Mouse (Mus musculus) embryo, embryonic 10.5 days (tissue): ENCODE results near the gene Ctrl.
"Not testable (repeated sequence)": the region's sequence is repeated elsewhere in the genome, so short reads cannot be mapped to it uniquely, and the experiment has no call there.

Experiments
- DNase-seq: peaks from one replicate; pipeline ENCODE4 v3.0.0-alpha.2; 2015; ENCODE audit warnings: low spot score

Ctrl gene

DNA sequence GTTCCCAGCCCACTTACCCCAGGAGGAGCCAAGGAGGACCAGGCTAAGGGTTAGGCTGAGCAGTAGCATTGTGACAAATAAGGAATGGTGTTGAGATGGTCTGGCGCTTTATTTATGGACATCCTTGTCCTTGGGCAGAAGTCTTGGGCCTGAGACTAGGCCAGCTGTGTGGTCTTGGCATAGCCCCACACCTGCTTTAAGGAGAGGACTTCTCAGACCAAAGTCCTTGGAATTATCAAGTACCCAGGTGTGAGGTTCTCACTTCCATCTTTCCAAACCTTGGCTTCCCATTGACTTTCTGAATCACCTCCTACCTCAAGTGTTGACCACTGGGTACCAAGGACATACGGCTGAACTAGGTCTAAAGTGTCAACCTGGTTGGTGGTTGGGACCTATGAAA, at the start of gene Ctrl:
Gene Ctrl, minus strand, starts transcription at position 101 of the 400 bp plus-strand sequence.
- no peak for DNase-seq

DNA sequence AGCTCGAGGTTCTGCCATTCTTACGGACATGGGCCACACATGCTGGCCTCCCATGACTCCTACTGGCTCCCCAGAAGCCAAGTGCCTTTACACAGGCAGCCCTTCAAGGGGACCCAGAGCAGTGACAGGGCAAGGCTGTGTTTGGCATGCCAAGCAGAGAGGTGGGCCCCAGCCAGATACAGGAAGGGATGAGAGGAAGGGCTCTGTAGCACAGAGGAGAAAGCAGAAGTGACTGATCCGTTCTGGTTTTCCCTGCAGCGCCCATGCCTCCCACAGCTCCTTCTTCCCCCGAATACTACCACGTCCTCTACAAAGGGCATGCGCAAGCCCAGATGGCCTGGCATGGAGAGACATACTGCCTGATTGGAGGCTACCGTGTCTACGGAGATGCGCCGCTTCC, 49.7 kb upstream of the Ctrl start:
- DNase-seq = not testable (repeated sequence)

DNA sequence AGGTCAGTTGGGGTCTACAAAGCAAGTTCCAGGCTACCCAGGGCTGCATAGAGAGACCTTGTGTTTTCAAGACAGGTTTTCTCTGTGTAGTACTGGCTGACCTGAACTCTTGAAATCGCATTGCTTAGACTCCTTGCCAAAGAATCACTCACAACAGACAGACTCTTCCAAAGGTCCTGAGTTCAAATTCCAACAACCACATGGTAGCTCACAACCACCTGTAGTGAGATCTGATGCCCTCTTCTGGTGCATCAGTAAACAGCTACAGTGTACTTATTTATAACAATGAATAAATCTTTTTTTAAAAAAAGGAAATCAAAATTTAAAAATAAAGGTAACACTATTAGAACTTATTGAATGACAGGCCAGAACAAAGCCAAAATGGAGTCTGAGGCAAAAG, 47.5 kb upstream of the Ctrl start:
- DNase-seq = no peak

DNA sequence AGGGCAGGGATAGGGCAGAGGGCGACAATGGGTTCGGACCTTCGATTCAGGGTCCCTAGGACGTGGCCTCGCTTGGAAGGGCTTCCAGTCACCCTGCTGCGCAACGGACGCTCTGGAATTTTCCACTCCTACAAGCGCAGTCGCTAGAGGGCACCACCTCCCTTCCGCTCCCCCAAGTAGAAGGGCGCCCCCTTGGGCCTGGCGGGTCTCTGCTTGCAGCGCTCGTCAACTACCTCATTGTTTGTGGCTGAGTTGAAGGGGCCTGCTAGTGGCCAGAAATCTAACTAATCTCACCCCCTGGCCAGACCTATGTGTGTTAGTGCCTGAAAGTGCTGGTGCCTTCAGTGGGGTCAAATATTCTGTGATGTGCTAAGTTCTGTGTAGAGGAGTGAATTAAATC, 45.7 kb upstream of the Ctrl start, which contains the start of gene Dpep3:
Gene Dpep3, minus strand, starts transcription at position 105 of the 400 bp plus-strand sequence.
- DNase-seq = no peak

DNA sequence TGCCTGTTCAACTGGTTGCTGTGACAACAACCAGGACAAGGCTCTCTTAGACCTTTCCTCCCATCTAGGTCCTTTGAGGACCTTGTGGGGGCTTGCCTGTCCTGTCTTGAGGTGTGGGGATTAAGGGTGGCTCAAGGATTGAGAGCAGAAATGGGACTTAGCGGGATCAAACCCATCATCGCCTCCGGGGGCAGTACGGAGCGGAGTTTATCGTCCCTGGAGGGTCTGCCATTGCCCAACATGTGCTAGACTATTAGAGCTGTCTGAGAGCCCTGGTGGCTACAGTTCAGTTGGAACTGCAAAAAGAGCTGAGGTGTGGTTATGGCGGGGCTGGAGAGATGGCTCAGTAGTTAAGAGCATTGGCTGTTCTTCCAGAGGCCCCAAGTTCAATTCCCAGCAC, 41.7 kb upstream of the Ctrl start:
- DNase-seq = peak; percentile 17

DNA sequence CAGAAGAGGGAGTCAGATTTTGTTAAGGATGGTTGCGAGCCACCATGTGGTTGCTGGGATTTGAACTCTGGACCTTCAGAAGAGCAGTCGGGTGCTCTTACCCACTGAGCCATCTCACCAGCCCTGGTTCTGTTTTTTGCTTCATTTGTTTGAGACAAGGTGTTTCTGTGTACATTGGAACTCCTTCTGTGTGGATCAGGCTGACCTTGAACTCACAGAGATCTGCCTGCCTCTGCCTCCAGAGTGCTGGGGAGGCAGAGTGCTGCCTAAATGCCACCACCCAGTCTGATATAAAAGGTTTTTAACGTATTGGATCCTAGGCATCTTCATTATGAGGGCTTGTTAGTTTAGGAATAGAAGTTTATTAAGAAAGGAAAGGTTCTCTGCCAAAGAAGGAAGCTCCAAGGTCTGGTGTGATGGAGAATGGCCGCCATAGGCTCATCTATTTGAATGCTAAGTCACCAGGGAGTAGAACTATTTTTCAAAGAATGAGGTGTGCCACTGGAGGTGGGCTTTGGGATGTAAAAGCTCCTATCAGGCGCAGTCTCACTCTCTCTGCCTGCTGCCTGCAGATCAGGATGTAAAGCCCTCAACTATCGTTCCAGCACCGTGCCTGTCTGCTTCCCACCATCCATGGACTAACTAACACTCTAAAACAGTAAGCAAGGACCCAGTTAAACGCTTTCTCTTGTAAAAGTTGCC, 37.5 kb upstream of the Ctrl start:
- no peak for DNase-seq

DNA sequence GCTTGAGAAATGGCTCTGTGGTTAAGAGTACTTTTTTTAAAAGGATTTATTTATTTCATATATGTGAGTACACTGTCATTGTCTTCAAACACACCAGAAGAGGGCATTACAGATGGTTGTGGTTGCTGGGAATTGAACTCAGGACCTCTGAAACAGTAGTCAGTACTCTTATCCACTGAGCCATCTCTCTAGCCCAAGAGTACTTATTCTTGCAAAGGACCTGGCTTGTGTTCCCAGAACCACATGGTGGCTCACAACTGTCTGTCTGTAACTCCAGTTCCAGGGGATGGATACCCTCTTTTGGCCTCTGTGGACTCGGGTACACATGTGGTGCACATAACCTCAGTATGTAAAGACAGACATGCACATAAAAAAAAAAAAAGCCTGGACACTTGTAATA, 35.7 kb upstream of the Ctrl start:
- DNase-seq = no peak

DNA sequence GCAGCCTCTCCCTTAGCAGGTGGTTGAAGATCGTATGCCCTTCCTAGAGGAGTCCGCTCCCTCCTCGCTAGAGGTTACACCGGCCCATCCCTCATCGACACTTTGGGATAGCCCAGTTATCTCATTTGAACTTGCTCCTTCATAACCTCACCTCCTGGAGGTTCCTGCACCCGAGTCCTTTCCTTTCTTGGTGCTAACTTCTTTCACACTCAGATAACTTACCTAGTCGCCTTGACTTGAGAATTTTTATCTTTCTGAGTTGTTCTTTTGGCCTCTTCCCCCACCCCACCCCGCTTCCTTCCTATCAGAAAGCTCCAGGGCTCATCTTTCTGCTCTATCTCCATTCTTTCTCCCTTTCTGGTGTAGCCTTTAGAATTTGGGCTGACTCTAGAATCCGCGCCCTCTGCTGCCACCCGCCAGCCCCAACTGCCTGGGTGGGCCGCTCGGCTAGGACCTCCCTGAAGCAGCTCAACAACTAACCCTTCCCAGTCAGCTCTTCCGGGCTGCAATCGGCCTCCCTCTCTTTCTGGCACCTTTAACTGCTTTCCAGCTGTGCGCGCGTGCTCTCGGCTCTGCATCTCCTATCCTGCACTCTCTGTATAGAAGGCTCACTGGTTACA, 33.1 kb upstream of the Ctrl start:
- peak; percentile 63 for DNase-seq

DNA sequence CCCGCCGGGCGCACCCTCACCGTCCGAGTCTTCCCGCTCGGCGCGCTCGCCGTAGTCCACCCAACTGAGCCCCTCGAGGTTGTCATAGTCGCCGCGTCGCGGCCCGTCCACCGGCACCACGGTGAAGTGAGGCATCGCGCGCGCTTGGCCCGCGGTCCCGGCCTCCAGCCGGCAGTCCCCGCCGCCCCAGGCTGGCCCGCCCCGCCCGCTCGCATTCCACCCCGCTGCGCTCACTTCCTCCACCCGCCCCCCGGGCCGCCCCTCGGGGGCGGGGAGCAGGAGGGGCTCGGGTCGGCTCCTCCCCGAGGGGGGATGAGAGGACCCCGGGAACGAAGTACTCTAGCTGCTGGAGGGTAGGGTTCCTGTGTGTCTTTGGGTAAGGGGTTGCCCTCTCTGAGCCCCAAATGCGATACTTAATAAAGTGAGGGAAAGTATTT, 32.3 kb upstream of the Ctrl start, which contains the start of gene Slc12a4:
Gene Slc12a4, minus strand, starts transcription at position 193 of the 437 bp plus-strand sequence.
- DNase-seq = peak; percentile 87

DNA sequence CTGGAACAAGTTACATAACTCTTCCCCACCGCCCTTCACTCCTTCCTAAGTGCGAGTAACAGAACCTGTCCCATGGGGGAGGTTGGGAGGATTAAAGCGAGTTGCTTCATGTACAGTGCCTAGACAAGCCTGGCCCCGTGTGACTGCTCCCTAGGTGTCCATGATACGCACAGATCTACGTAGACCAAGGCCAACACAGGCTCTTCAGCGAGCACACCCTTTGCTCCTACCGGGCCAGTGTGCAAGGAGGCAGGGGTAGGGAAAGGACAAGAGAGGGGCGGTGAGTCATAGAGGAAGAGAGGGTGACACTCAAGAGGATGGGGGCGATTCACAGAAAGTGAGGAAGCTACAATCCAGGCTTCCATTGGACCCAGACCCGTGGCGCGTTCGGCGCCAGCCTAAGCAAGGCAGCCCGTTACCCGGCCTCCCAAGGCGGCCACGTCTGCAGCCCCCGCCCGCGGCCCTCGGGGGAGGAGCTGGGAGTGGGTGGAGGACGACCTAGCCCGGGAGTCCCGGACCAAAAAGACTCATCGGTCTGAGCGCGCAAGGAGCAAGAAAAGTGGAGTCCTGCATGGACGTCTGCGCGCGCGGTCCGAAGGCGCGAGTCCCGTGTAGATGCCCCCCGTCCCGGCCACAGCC, 31.7 kb upstream of the Ctrl start:
- peak; percentile 46 for DNase-seq

DNA sequence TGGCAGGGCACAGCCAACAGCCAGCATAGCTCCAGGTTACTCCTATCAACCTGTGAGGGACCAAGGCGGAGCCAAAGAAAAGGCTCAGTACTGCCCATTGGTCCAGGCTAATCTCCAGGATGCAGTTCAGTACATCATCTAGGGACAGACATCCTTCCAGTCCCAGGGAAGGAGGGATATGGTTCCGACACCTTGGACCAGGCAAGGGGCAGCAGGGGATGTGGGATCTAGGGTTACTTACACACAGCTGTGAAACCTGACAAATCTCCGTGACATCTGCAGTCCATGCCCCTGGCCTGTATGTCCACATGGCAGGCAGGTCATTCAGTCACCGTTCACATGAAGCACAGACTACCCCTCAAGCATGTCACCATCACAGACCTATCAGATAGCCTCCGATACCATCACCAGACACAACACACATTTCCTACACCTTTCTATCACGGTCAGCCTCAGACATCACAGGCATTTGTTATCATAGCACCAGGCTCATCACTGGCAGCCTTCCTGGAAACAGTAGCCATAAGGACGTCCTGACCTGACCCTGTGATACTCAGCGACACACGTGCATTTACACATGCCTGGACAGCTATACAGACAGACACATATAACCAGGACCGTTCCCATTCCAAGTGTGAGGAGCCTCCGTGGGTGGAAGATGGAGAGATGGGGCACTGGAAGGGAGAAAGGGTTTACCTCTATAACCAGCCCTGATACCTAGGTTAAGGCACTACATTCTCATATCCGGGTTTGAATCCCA, 31.0 kb upstream of the Ctrl start:
- peak; percentile 5 for DNase-seq

DNA sequence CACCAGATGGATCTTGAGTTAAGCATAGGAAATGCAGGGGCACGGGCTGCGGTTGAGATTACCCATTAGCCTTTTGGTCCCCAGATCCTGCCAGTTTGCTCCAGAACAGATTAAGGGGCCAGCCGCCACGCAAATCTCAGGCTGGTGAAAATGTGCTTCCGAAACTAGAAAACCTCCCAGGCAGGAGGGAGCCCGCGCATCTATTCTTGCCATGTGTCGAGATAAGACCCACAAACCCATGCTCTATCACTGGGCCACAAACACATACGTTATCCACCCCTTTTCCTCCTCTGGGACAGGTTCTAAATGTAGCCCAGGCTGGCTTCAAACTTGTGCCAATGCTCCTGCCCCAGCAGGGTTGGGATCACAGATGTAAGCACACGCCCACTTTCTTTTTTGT, 27.9 kb upstream of the Ctrl start:
- DNase-seq = no peak

DNA sequence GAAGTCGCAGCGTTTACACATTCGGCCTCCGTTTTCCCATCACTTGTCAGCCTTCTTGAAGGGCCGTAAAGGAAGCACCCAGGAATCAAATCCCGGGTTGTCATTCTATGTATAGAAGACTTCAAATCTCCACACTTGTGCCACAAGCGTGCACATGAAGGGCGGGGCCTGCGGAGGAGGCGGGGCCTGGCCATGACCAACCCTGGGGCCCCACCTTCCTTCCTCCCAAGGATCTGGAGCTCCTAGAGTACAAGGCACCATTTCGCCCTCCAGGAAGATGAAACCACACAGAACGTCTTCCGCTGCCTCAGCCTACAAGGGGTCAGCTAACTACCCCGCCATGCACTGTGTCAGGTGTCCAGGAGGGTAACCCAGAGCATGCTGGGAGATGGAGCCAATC, 27.4 kb upstream of the Ctrl start:
- no peak for DNase-seq

DNA sequence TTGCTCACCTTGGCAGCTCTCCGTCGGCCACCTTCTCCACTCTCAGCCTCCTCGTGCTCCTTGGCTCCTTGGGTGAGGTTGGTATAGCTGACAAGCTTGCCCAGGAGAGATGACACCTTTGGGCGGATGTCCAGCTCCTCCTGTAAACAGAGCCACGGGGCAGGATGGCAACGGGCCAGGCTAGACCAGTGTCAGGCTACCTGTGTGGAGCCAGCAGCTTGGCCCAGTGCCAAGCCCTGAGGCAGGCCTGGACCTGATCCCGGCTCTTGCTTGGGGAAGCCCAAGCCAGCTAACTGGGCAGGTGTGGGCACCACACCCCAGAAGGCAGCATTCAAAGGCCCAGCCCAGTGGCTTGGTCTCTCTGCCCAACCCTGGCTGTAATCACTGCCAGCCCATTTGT, 25.7 kb upstream of the Ctrl start:
- no peak for DNase-seq

DNA sequence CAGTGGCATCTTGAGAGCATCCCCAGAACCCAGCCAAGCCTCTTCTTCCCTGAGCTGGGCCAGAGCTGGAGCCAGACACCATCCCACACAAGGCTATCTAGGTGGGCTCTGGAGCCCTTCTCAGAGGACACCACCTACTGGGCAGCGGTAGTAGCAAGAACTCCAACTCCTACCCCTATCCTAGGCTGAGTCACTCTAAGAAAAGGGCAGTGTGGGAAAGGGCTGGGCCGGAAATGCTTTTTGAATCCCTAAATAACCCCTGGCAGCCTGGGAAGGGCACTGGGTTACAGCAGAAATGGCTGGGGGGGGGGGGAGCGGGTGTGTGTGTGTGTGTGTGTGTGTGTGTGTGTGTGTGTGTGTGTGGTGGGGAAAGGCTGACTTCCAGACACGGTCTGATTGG, 24.2 kb upstream of the Ctrl start:
- no peak for DNase-seq

DNA sequence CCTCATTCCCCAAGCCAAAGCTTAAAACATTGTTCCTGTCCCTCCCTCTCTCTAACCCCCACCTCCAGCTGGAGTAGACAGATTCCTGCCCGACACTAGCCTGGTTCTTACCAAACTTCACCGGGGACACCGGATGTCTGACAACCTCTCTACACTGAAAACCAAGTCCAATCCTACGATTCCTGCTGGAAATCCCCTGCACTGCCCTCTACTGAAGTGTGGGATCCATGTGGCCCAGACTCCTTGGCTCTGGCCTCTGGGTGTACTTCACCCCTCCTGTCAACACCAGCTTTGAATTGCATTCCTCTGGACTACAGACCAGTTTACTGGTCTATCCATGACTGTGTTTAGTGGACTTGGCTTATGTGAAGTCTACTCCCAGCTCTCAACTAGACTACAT, 22.9 kb upstream of the Ctrl start:
- no peak for DNase-seq

DNA sequence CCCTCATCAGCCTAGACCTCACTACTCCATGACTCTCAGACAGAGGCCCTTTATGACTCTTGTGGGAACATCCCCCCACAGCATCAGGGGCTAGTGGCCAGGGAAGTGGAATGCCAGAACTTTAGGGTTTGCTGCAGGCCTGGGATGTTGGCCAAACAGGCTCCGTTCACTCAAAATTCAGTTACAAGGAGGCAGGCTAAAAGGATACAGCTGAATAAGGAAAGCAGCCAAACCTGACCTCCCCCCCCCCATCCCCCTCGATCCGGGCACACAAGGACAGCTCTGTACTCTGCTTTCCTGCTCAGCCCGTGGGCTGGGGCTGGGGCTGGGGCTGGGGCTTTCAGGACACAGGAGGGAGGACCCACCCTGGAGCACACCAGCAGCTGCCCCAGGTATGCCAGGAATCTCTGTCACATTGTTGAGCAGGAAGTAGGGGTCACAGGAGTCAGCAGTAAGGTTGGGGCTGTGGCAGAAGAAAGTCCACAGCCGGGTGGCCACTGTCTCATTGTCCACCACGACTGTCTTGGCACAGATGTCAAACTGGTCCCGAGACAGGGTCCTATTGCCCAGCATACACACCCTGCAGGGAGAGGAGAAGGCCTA, 17.5 kb upstream of the Ctrl start:
- DNase-seq = peak; percentile 6

DNA sequence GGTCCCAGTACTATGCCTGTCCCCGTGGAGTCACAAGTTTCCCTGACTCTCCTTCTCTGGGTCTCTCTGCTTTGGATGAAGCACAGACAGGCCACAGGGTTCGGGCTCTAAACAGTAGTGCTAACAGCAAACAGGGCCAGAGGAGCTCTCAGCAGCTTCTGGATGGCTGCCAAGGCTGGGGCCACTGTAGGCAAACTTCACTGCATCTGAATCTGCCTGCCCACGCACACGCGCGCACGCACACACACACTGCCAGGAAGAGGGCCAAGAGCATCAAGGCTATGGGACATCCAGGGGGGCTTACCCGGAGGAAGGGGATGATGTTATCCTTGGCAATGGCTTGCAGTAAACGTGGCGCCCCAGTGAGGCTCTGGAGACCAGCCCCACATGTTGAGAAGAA, 15.7 kb upstream of the Ctrl start:
- DNase-seq = no peak

DNA sequence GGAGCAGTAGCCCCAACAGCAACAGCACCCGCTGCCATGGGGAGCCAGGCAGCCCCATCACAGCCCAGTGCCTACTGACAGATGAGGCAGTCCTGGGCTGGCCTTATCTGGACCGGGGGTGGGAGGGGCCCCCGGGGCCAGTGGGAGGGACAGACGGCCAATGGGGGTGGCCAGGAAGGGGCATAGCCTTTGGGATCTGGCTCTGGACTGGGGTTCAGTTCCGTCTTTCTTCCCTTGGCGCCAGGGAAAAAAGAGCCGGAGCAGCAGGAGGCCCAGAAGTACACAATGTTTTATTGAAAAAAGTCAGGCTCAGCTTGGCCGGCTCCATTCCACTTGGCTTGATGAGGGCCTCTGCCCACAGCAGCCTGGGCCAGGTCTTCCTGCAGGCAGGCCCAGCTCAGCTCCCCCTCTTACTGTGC, 9.7 kb upstream of the Ctrl start, which contains the start of gene Lcat:
Gene Lcat, minus strand, starts transcription at position 62 of the 419 bp plus-strand sequence.
- DNase-seq = no peak

DNA sequence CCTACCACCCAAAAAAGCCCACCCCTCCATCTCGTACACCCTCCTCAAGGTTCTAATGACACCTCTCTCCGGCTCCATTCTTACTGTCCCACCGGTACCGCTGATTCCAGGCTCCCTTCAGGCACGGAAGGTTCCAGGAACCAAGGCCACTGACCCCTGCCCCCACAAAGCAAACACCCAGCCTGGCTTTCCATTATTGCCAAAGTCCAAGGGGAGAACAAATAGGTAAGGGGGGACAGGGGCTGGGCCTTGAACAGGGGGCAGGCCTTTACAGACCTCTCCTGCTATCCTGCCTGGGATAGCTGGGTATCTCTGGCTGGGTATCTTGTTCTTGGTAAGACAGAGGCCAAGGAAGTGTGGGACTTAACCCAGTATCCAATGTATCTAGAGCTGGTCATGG, 8.9 kb upstream of the Ctrl start:
- no peak for DNase-seq

DNA sequence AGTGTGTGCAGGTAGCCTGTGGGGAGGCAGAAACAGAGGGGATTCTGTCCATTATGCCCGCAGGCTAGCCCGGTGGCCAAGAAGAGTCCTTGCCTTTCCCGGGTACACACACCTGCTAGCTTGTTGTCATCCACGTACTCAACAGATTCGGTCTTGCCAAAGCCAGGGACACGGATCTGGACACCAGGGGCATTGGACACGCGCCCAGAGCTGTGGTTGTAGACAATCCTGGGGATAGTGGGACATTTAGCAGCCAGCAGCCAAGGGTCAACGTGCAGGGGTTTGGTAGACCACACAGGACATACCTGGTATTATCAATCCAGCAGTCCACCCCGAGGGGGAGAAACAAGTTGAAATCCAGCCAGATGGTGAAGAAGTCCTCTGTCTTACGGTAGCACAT, 8.4 kb upstream of the Ctrl start:
- no peak for DNase-seq

DNA sequence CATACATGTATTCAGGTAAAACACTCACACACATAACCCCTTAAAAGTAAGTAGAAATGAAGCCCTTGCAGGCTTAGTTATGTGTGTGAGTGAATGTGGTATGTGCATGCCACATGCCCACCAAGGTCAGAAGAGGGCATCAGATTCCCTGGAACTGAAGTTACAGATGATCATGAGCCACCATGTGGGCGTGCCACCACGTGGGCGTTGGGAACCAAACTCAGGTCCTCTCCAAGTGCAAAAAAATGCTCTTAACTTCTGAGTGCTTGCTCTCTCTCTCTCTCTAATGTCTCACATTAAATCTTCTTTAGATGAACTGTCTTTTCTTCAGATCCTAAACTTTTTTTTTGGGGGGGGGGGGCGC, 4.6 kb upstream of the Ctrl start, which contains the start of gene Psmb10:
Gene Psmb10, minus strand, starts transcription at position 139 of the 364 bp plus-strand sequence.
- DNase-seq = peak; percentile 53
